Mouse (Mus musculus) liver, adult 2 months (tissue): ENCODE results near the gene Lrp1.

Experiments used
- CTCF ChIP-seq: fragments of 200-500 bp; IDR thresholded peaks from 2 replicates; pipeline ENCODE4 v1.5.1; 2011; ENCODE audit warnings: low read depth, low read length, control low read depth
- POLR2A ChIP-seq: fragments of 200-500 bp; IDR thresholded peaks from 2 replicates; pipeline ENCODE4 v1.6.1; 2011; ENCODE audit warnings: low read length, control low read depth; ENCODE audit not compliant: insufficient read depth; ENCODE audit errors: extremely low read depth

GRCm38 (mm10) chr10:127526048-127526447 lies 94.9 kb downstream of the Lrp1 start:
- TF ChIP-seq CTCF (no peak), POLR2A (no peak)
